Mouse (Mus musculus): Measurements from ENCODE around the gene Galr3. TPM values are rescaled to one million over a fixed set of nuclear protein-coding genes. Genes with fewer than 3 reads are reported as not detected.

Galr3 gene
- total RNA-seq, 2 experiments from 2014 or later: 0.72 TPM; not detected in 1

Small RNAs within 50 kb of the gene (microRNA-seq; reads per million reads assigned to microRNA genes)
- gene Mir6956: 0.57 to 1.6 reads per million in 2 experiments

Other genes with a start within 250 kb of the Galr3 start
- gene Card10, start 238.8 kb upstream of the Galr3 start, total RNA-seq (2021): 1 to 10 TPM; 4.8 to 4.9 TPM
- 10 to 100 TPM in 1 of 2 experiments, 1 to 10 TPM in 1; 9.9 to 10.5 TPM for gene Cdc42ep1, start 199.3 kb upstream of the Galr3 start, total RNA-seq (2021)
- gene Lgals2, start 186.4 kb upstream of the Galr3 start, total RNA-seq (2021): not detected
- gene Gga1, start 164.7 kb upstream of the Galr3 start, total RNA-seq (2021): 10 to 100 TPM; 51.3 to 52.4 TPM
- gene Gm49510, start 142.2 kb upstream of the Galr3 start, total RNA-seq (2021): under 1 TPM in 1 of 2 experiments, not detected in 1; 0.25 TPM
- 10 to 100 TPM; 16.1 to 16.8 TPM for gene Sh3bp1, start 142.1 kb upstream of the Galr3 start, total RNA-seq (2021)
- gene Pdxp, start 128.0 kb upstream of the Galr3 start, total RNA-seq (2021): 100 to 1,000 TPM; 141 to 146 TPM
- 10 to 100 TPM; 15.3 to 27.0 TPM for gene Lgals1, start 115.2 kb upstream of the Galr3 start, total RNA-seq (2021)
- gene Nol12, start 107.0 kb upstream of the Galr3 start, total RNA-seq (2021): 10 to 100 TPM; 35.9 to 36.1 TPM
- gene Triobp, start 94.2 kb upstream of the Galr3 start, total RNA-seq (2021): 10 to 100 TPM; 19.3 to 21.1 TPM
- 10 to 100 TPM; 88.8 to 94.3 TPM for gene H1f0, start 13.4 kb upstream of the Galr3 start, total RNA-seq (2021)
- 10 to 100 TPM; 18.9 to 19.0 TPM for gene Ankrd54, start 21.0 kb downstream of the Galr3 start, total RNA-seq (2021)
- gene Eif3l, start 33.3 kb downstream of the Galr3 start, total RNA-seq (2021): 10 to 100 TPM; 82.2 to 83.1 TPM
- gene Micall1, start 67.0 kb downstream of the Galr3 start, total RNA-seq (2021): 10 to 100 TPM; 36.5 to 39.3 TPM
- 100 to 1,000 TPM; 114 to 125 TPM for gene Polr2f, start 99.1 kb downstream of the Galr3 start, total RNA-seq (2021)
- 10 to 100 TPM; 12.4 to 13.5 TPM for gene 1700088E04Rik, start 99.4 kb downstream of the Galr3 start, total RNA-seq (2021)
- gene Sox10, start 123.4 kb downstream of the Galr3 start, total RNA-seq (2021): 10 to 100 TPM; 52.2 to 54.1 TPM
- gene Pick1, start 187.3 kb downstream of the Galr3 start, total RNA-seq (2021): 10 to 100 TPM; 47.6 to 47.8 TPM
- 1 to 10 TPM; 1.3 to 1.7 TPM for gene Gm49486, start 187.5 kb downstream of the Galr3 start, total RNA-seq (2021)
- 1 to 10 TPM in 1 of 2 experiments, under 1 TPM in 1; 0.21 to 1.0 TPM for gene Slc16a8, start 212.9 kb downstream of the Galr3 start, total RNA-seq (2021)
- gene Baiap2l2, start 243.7 kb downstream of the Galr3 start, total RNA-seq (2021): 1 to 10 TPM; 2.7 to 4.0 TPM